Mouse (Mus musculus) hindbrain, embryonic 16.5 days (tissue): ENCODE data around the gene Gss. TPM values are rescaled to one million over a fixed set of nuclear protein-coding genes. Genes with fewer than 3 reads are reported as not detected.

Source experiments
- ATAC-seq: fragments of 200-750 bp; cut with Nextera tagmentation; 2 replicates; pipeline ENCODE4 v1.8.0; 2017; ENCODE audit warnings: moderate TSS enrichment, moderate library complexity
- H3K27ac ChIP-seq: fragments of 300-500 bp; sonication (generic); 2 replicates; pipeline ENCODE4 v1.5.1; 2014; ENCODE audit warnings: low read depth, mild to moderate bottlenecking, control low read depth, low read length, moderate library complexity
- H3K27me3 ChIP-seq: fragments of 300-500 bp; sonication (generic); replicated peaks from 2 replicates; pipeline ENCODE4 v1.6.1; 2014; ENCODE audit warnings: low read length; ENCODE audit not compliant: control insufficient read depth, insufficient read depth
- H3K36me3 ChIP-seq: fragments of 300-500 bp; sonication (generic); 2 replicates; pipeline ENCODE4 v1.6.1; 2014; ENCODE audit warnings: mild to moderate bottlenecking, low read length, moderate library complexity, mixed read lengths; ENCODE audit not compliant: control insufficient read depth, insufficient read depth
- H3K4me1 ChIP-seq: fragments of 300-500 bp; sonication (generic); 2 replicates; pipeline ENCODE4 v1.6.1; 2014; ENCODE audit warnings: low read depth, low read length; ENCODE audit not compliant: control insufficient read depth, insufficient read depth
- H3K4me2 ChIP-seq: fragments of 300-500 bp; sonication (generic); 2 replicates; pipeline ENCODE4 v1.6.1; 2014; ENCODE audit warnings: mild to moderate bottlenecking, low read length, control low read depth, moderate library complexity
- H3K4me3 ChIP-seq: fragments of 300-500 bp; sonication (generic); 2 replicates; pipeline ENCODE4 v1.5.1; 2014; ENCODE audit warnings: mild to moderate bottlenecking, low read length, control low read depth, moderate library complexity
- H3K9ac ChIP-seq: fragments of 300-500 bp; sonication (generic); 2 replicates; pipeline ENCODE4 v1.6.1; 2014; ENCODE audit warnings: low read depth, mild to moderate bottlenecking, control low read depth, low read length, moderate library complexity
- H3K9me3 ChIP-seq: fragments of 300-500 bp; sonication (generic); 2 replicates; pipeline ENCODE4 v1.6.1; 2014; ENCODE audit warnings: mild to moderate bottlenecking, low read length, moderate library complexity; ENCODE audit not compliant: control insufficient read depth
- WGBS: fragments of 180-500 bp; shearing (Covaris S2); extraction: QIAGEN DNeasy Blood & Tissue Kit; methylation state at CpG from one replicate; pipeline ENCODE4 v1.1.7; 2014; 5-methylcytosine and 5-hydroxymethylcytosine counted together
- microRNA counts: library from miRNA; unstranded; fragments of <30 nt; microRNA quantifications from one replicate; lab custom pipeline; 2016
- microRNA-seq: library from miRNA; unstranded; fragments of <30 nt; microRNA quantifications from one replicate; pipeline ENCODE4, GENCODE M21; 2017
- polyA plus RNA-seq: library from polyadenylated mRNA; unstranded; fragments of >200 nt; fragmentation: Nextera tagmentation; extraction: Ambion mirVana; gene quantifications from 2 replicates; pipeline ENCODE4 v1.2.1, GENCODE M21; 2015

The Gss gene
- polyA plus RNA-seq, 1 experiment from 2014 or later: 15.7 TPM

DNA sequence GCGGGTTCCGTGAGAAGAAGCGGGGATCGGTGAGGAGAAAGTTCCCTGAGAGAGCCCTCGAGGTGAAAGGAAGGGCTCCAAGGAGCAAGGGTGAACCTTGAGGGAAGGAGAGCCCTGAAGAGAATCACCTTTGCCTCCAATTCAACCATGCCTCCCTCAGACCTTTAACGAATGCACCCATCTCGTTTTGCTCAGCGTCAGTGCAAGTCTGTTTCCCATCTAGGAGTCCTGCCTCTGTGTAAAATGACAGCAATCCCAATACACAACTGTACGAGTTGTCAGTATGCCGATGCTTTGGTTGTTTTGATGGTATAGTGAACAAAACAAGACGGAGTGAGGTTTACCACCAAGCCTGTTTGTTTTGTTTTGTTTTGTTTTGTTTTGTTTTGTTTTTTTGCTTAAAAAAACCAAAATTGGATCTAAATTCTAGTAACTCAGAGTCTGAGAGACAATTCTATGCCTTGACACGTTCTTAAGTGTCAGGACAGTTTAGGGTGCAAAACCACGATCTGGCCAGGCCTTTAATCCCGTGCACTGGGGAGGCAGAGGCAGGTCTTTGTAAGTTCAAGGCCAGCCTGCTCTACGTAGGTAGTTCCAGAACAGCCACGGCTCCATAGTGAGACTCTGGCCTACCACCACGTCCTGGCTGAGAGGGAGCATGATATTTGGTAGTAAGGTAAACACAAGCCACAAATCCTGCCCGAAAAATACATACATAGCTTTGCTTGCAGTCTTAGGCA is 73.9 kb downstream of the Gss start:
- WGBS: 23% methylated on average over 18 of the region's 18 CpGs

DNA sequence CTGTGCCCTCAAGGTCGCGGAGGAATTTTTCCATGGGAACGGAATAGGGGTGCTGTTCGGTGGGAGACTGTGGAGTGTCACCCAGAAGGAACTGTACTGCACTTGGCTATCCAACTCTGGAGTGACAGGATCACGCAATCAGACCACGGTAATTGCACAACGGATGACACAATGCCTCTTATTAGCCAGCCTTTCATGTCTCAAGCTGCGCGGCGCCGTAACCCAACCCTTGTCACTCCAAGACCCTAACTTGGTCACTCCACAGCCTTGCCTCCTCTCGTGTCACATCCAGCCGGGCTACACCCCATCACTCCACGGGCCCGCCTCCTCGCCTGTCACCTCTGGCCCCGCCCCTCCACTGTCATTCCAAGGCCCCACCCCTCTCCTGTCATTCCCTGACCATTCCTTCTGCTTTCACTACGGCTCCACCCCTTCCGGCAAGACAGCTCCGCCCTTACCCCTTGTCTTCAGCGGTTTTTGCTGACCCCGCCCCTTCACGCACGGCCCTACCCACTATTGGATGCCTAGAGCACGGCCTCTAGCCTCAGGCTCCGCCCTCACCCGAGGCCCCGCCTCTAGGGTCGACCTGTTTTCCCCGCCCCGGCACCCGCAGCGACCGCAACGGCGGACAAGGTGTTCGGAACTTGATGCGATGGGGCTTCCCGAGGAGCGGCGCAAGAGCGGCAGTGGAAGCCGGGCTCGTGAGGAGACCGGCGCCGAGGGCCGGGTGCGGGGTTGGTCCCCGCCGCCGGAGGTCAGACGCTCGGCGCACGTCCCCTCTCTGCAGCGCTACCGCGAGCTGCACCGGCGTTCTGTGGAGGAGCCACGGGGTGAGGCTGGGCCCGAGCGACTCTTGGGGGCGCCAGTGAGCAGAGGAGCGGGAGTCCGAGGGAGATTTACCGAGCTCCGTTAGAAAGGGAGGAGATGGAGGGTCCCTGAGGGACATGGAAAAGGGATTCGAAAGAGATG is 74.9 kb downstream of the Gss start, which contains the start of the genes Acss2 and Ggt7:
Gene Acss2 (plus strand): TSS at position 494 of the 969 bp plus-strand sequence.
Gene Ggt7 (minus strand): TSS at position 783 of the 969 bp plus-strand sequence.
- Histone ChIP-seq H3K36me3 (no peaks in the 10 kb centered on the region), H3K9me3 (no peaks in the 10 kb centered on the region), H3K9ac (peak within 1 kb of the TSS; percentile 68), H3K4me3 (peak within 1 kb of the TSS; percentile 66), H3K27me3 (no peaks in the 10 kb centered on the region), H3K4me1 (peaks cover 27% of the 10 kb centered on the region), H3K27ac (peak within 1 kb of the TSS; percentile 80), H3K4me2 (peak within 1 kb of the TSS; percentile 95)
- 2% methylated on average over 63 of the region's 70 CpGs for WGBS
- ATAC-seq: peak; percentile 98

More for the DNA sequence above, 73.9 kb downstream of the Gss start:
- ATAC-seq: no peak
- Histone ChIP-seq H3K27me3 (no peaks in the 10 kb centered on the region), H3K4me1 (peaks cover 17% of the 10 kb centered on the region), H3K9me3 (no peaks in the 10 kb centered on the region), H3K27ac (peak overlapping the region; percentile 80; the same call in 1 of the 2 replicates), H3K4me3 (peak overlapping the region; percentile 66), H3K9ac (peak overlapping the region; percentile 68), H3K4me2 (peak overlapping the region; percentile 95), H3K36me3 (no peaks in the 10 kb centered on the region)

DNA sequence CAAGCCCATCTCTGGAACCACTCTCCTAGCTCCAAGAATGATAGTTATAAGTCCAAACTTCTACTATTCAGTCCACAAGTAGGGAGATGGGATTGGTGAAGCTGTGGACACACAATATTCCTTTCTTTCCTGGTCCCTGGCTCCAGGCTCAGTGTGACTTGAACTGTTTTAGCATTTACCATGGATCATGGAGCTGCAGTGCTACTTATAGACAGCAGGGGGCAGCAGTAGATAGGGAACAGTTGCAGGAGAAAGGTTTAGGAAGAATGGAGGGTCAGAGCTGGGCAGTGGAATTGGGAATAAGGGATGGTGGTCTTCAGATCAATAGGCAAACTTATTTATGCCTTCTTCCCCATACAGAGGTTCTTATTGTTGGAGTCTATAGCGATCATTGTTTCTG is 76.7 kb downstream of the Gss start:
- WGBS: 5% methylated on average over 1 of the region's 1 CpGs
- Histone ChIP-seq H3K4me2 (no peak overlapping the region), H3K27me3 (no peaks in the 10 kb centered on the region), H3K4me1 (peaks cover 32% of the 10 kb centered on the region), H3K9me3 (no peaks in the 10 kb centered on the region), H3K9ac (no peak overlapping the region), H3K36me3 (no peaks in the 10 kb centered on the region), H3K27ac (no peak overlapping the region), H3K4me3 (no peak overlapping the region)
- no peak for ATAC-seq

DNA sequence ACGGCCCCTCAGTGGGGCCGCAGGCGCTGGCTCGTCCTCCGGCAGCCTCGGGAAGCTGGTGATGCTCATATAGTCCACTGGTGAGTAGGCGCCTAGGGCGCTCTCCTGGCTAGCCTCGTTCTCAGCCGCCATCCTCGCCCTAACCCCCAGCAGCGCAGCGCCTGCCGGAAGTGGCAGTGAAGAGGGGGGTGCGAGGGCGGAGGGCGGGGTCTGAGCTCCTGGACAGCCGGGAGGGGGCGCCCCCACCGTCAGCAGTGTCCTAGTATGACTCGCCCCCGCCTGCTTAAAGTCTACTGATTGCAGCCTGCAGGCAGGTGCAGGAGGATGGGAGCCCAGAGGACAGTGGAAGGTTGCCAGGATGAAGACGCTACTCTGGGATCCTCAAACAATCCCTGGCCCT is 77.9 kb downstream of the Gss start:
- H3K4me3 ChIP-seq: peak overlapping the region; percentile 62
- WGBS: under 1% methylated on average over 22 of the region's 23 CpGs
- H3K27me3 ChIP-seq: no peaks in the 10 kb centered on the region
- H3K36me3 ChIP-seq: no peaks in the 10 kb centered on the region
- peaks cover 32% of the 10 kb centered on the region for H3K4me1 ChIP-seq
- ATAC-seq: peak; percentile 44
- H3K4me2 ChIP-seq: peak overlapping the region; percentile 67
- no peaks in the 10 kb centered on the region for H3K9me3 ChIP-seq
- H3K27ac ChIP-seq: peak overlapping the region; percentile 84
- H3K9ac ChIP-seq: peak overlapping the region; percentile 92

DNA sequence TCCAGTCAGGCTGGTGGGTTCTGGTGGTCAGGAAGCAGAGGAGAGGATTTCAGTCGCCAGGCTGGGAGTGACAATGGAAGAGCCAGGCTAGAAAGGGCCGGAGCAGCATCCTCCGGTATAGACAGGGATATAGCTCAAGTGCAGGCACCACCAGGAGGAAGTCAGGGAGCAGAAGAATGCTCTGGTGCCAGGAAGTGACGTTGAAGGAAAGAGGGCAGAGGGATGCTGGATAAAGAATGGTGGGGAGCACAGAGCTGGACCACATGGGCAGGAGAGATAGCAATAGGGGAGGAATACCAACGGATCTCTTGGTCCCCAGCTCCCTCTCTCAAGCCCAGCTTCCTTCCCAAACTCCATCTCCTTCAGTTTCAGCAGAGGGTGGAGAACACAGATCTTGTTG is 79.1 kb downstream of the Gss start:
- Histone ChIP-seq H3K36me3 (no peaks in the 10 kb centered on the region), H3K4me1 (peaks cover 27% of the 10 kb centered on the region), H3K9me3 (no peaks in the 10 kb centered on the region), H3K4me2 (peak overlapping the region; percentile 67), H3K9ac (peak overlapping the region; percentile 92), H3K27ac (peak overlapping the region; percentile 45), H3K4me3 (peak overlapping the region; percentile 62), H3K27me3 (no peaks in the 10 kb centered on the region)
- no peak for ATAC-seq
- WGBS: 54% methylated on average over 5 of the region's 5 CpGs

MicroRNA genes within 50 kb of the gene (microRNA counts, 519-probe panel; counts per million panel counts)
- 1,337 counts per million, percentile 10 among the panel's probes with 10 or more counts for microRNA mmu-miR-499 (lab: Ali Mortazavi, UCI)

Small RNA genes lying within 50 kb of the gene (microRNA-seq; reads per million reads assigned to microRNA genes)
- gene Mir499: 12.7 reads per million, percentile 28 among the genes with 10 or more reads in this experiment

Other genes with a start within 250 kb of the Gss start
- gene Pigu, start 235.4 kb downstream of the Gss start, polyA plus RNA-seq: 64.6 and 67.7 TPM in 2 replicates
- gene Trp53inp2, start 211.8 kb downstream of the Gss start, polyA plus RNA-seq: 92.1 and 116 TPM in 2 replicates
- 15.8 and 19.4 TPM in 2 replicates for gene Ncoa6, start 118.9 kb downstream of the Gss start, polyA plus RNA-seq
- gene Acss2, start 74.9 kb downstream of the Gss start, polyA plus RNA-seq: 28.4 and 29.3 TPM in 2 replicates
- gene Ggt7, start 74.6 kb downstream of the Gss start, polyA plus RNA-seq: 89.4 and 89.9 TPM in 2 replicates
- gene Myh7b, start 18.4 kb upstream of the Gss start, polyA plus RNA-seq: 0.77 and 1.7 TPM in 2 replicates
- gene Trpc4ap, start 99.6 kb upstream of the Gss start, polyA plus RNA-seq: 155 and 168 TPM in 2 replicates
- gene Edem2, start 136.7 kb upstream of the Gss start, polyA plus RNA-seq: 42.4 and 45.5 TPM in 2 replicates
- not detected in 2 replicates for gene Gm17581, start 143.1 kb upstream of the Gss start, polyA plus RNA-seq
- gene Procr, start 158.3 kb upstream of the Gss start, polyA plus RNA-seq: 2.3 and 3.7 TPM in 2 replicates
- gene Mmp24, start 182.5 kb upstream of the Gss start, polyA plus RNA-seq: 16.0 and 16.8 TPM in 2 replicates
- 43.6 and 47.5 TPM in 2 replicates for gene BC029722, start 226.6 kb upstream of the Gss start, polyA plus RNA-seq
- gene Eif6, start 234.1 kb upstream of the Gss start, polyA plus RNA-seq: 151 TPM in 2 replicates
- 0.41 and 0.61 TPM in 2 replicates for gene Fam83c, start 242.0 kb upstream of the Gss start, polyA plus RNA-seq